Mouse (Mus musculus): ENCODE data around the gene Plekhh1. TPM values are rescaled to one million over a fixed set of nuclear protein-coding genes. Genes with fewer than 3 reads are reported as not detected.

The Plekhh1 gene
- polyA plus RNA-seq (2015; fragmentation: Nextera tagmentation; extraction: Ambion mirVana) = 2.1 and 2.5 TPM in 2 replicates

DNA sequence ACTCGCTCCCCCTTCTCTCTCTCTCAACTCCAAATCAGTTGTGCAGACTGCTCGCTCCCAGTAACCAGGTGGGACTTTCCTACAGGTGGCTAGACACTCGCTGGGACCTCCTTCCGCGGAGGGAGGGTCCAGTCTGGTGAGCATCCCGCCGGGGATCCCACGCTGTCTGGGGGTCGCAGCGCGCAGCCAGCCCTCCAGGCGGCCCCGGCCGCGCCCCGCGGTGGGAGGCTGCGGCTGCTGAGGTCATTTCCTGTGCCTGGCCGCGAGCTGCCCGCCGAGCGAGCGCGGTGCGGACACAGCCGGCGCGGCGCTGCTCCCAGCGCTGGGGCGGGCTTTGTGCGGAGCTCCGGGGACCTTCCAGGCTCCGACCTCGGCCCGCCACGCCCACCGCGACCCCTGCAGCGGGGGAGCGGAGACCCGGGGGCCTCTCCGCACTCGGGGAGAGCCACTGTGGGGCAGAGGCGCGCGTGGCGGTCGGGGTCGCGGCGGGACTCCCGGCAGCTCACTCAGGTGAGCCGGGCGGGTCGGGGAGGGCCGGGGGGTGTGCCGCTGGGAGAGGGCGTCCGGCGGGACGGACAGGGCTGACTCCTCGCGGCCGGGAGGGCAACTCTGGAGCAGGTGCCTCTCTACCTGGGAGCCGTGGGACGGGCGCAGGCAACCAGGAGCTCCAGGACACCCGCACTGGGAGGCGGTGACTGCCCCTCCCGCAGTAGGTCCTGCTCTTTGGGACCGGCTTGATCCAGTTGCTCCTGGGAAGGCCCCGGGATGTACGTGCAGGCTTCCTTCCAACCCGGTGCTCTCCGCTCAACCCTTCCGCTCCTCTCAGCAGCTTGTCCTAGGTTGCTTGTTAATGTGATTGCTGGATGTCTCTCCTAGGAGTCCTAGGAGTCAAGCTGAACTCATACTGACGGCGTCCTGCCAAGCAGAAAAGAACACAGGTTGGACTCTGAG is at the start of gene Plekhh1:
Gene Plekhh1, plus strand, starts transcription at position 253 of the 951 bp plus-strand sequence.
- peak within 1 kb of the TSS; percentile 85 for H3K9ac ChIP-seq
- H3K4me3 ChIP-seq = peak within 1 kb of the TSS; percentile 80
- H3K4me1 ChIP-seq (replicated peaks) = peaks cover 12% of the 10 kb centered on the region
- H3K9me3 ChIP-seq = no peaks in the 10 kb centered on the region
- H3K4me2 ChIP-seq = peak within 1 kb of the TSS; percentile 95
- ATAC-seq (ENCODE audit: low FRiP score) = peak; percentile 85
- 1% methylated on average over 76 of the region's 80 CpGs for WGBS
- no peaks in the 10 kb centered on the region for H3K36me3 ChIP-seq
- H3K27ac ChIP-seq = peak within 1 kb of the TSS; percentile 71; the same call in 1 of the 2 replicates
- H3K27me3 ChIP-seq = no peaks in the 10 kb centered on the region

DNA sequence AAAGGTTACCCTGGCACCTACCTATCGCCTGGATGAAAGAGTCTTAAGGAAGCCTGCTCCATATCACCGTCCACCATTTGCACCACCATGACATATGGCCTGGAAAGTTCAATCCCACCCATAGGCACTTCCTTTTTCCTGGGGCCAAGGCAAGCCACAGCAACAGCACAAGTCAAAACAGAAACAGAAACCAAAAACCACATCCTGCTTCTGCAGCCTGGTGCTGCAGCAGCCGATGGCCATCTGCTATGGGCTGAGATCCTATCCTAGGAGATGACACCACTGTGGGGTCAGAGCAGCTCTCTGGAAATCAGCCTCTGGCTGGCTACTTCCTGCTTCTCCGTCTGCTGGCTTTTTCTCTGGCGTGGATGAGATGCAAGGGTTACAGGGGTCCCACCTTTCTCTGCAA is 48.3 kb upstream of the Plekhh1 start:
- peaks cover 13% of the 10 kb centered on the region for H3K4me1 ChIP-seq (replicated peaks)
- 0 out of 2 replicates have a peak, but pooled peaks cover 10% of the 10 kb centered on the region for H3K9me3 ChIP-seq
- no peak overlapping the region for H3K4me2 ChIP-seq

DNA sequence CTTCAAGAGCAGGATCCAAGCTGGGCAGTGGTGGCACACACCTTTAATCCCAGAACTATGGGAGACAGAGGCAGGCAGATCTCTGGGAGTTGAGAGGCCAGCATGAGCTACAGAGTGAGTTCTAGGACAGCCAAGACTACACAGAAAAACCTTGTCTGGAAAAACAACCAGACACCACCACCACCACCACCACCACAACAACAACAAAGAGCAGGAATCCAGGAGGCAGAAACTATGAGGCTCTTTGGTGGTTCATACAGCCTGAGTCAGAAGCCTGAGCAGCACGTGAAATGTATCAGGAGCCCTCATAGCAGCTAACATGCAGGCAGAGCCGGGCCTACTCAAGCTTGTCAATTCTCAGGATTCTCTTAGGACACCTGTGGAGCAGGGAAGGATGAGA is 47.8 kb upstream of the Plekhh1 start:
- WGBS = 89% methylated on average over 2 of the region's 2 CpGs
- Histone ChIP-seq H3K4me2 (no peak overlapping the region), H3K36me3 (peaks cover 24% of the 10 kb centered on the region), H3K9me3 (0 out of 2 replicates have a peak, but pooled peaks cover 10% of the 10 kb centered on the region), H3K9ac (no peak overlapping the region), H3K4me3 (no peak overlapping the region), H3K27me3 (no peaks in the 10 kb centered on the region), H3K27ac (no peak overlapping the region), H3K4me1 (replicated peaks) (peaks cover 13% of the 10 kb centered on the region)
- no peak for ATAC-seq (ENCODE audit: low FRiP score)

More for the DNA sequence above, 48.3 kb upstream of the Plekhh1 start:
- Histone ChIP-seq H3K9ac (no peak overlapping the region), H3K4me3 (no peak overlapping the region), H3K27me3 (no peaks in the 10 kb centered on the region), H3K36me3 (peaks cover 24% of the 10 kb centered on the region), H3K27ac (no peak overlapping the region)
- ATAC-seq (ENCODE audit: low FRiP score) = no peak
- 84% methylated on average over 5 of the region's 5 CpGs for WGBS

DNA sequence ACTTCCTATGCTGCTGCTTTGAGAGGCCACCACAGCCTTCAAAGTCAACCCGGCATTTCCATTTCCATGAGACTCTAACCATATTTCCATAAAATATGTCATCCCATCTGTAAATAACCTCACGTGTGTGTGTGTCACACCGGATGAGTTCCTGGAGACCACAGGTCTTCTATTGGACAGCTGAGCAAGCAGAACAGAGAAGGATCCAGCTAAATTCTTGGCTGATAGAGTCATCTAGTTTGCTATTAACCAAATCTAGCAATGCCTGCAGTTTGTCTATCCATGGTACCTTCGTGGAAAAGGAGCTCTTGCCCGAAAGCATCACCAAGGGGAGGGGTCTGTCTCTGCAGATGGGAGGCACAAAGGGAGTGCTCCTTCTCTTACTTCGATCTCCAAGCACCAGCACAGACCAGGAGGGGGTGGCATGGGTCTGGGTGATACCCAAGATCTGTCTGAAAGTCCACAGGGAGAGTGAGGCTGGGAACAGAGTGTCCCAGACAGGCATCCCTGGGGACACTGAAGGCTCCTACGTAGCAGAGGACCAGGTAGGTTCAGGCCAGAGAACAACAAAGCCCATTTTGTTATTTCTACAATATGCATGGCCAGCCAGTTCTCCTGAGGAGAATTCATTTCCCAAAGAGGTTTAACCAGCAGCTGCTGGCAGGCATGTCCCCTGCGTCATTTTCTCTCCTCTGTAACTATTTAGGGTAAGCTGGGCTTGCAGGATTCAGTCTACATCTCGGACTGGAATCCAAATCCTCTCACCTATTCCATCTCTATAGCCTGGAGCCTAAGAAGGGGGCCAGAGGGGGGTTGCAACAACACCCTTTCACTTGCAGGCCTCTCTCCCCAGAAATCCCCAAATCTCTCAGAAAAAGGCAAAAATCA is 46.8 kb upstream of the Plekhh1 start:
- Histone ChIP-seq H3K27me3 (no peaks in the 10 kb centered on the region), H3K27ac (no peak overlapping the region), H3K9ac (no peak overlapping the region), H3K4me3 (no peak overlapping the region), H3K4me1 (replicated peaks) (peaks cover 14% of the 10 kb centered on the region), H3K36me3 (peaks cover 15% of the 10 kb centered on the region), H3K9me3 (0 out of 2 replicates have a peak, but pooled peaks cover 10% of the 10 kb centered on the region), H3K4me2 (no peak overlapping the region)
- ATAC-seq (ENCODE audit: low FRiP score) = no peak
- WGBS = 72% methylated on average over 9 of the region's 9 CpGs

DNA sequence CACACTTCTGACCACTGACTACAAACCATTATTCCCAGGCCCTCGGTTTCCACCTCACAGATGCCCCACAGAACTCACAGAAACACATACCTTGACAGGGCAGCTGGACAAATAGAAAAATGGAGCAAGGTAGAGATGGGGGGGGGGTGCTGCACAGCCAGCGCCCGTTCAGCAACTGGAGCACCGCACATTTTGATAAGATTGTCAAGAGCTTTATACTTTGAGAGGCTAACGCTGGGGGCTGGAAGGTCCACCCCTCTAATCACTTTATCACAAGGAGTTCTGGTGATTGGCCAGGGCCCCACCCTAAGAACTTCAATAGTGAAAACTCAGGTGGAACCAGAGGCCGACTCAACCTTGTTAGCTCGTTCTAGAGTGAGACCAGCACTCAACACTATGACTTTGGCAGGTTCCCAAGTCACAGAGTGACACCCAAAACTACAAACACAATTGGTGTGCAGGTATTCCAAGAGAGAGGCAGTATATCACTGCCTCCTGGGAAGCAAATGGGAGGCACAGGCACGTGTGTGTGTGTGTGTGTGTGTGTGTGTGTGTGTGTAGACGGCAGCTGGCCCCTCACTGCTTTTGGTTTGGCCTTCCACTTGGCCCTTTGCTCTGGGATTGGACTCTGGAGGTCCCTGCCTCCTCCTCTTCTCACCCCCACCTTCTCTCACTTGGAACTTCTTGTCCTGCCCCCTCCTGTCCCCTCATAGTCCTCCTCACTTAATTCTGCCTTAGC is 45.5 kb upstream of the Plekhh1 start:
- H3K27ac ChIP-seq = peak overlapping the region; percentile 40; the same call in 1 of the 2 replicates

DNA sequence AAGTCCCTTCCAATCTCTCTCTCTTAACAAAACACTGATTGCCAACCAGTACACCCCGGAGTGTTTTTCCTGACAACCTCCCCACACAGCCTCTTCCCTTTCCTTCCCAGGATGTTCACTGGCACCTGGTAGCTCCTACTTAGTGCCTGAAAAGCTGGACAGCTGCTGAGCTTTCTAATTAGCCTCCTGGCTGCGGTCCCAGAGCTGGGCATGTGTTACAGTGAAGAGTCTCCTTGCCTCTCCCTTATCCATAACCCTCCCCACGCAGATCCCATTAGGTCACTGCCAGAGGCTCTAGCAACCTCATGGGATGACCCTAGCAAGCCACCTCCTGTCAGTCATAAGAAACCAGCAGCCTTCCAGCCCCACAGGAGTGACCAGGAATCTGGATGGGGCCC is 44.9 kb upstream of the Plekhh1 start:
- H3K4me3 ChIP-seq = no peak overlapping the region
- H3K9me3 ChIP-seq = 0 out of 2 replicates have a peak, but pooled peaks cover 7% of the 10 kb centered on the region
- no peaks in the 10 kb centered on the region for H3K27me3 ChIP-seq
- peaks cover 10% of the 10 kb centered on the region for H3K36me3 ChIP-seq
- peak overlapping the region; percentile 40; the same call in 1 of the 2 replicates for H3K27ac ChIP-seq
- 57% methylated on average over 3 of the region's 3 CpGs for WGBS
- no peak overlapping the region for H3K9ac ChIP-seq
- H3K4me2 ChIP-seq = no peak overlapping the region
- peak; percentile 61 for ATAC-seq (ENCODE audit: low FRiP score)
- peaks cover 25% of the 10 kb centered on the region for H3K4me1 ChIP-seq (replicated peaks)

More for the DNA sequence above, 45.5 kb upstream of the Plekhh1 start:
- ATAC-seq (ENCODE audit: low FRiP score) = 0 out of 2 replicates have a peak, but pooled peaks have one; percentile 14
- Histone ChIP-seq H3K9me3 (0 out of 2 replicates have a peak, but pooled peaks cover 10% of the 10 kb centered on the region), H3K27me3 (no peaks in the 10 kb centered on the region), H3K9ac (no peak overlapping the region), H3K4me1 (replicated peaks) (peaks cover 25% of the 10 kb centered on the region), H3K36me3 (peaks cover 10% of the 10 kb centered on the region), H3K4me2 (no peak overlapping the region), H3K4me3 (no peak overlapping the region)
- WGBS = 80% methylated on average over 9 of the region's 9 CpGs

DNA sequence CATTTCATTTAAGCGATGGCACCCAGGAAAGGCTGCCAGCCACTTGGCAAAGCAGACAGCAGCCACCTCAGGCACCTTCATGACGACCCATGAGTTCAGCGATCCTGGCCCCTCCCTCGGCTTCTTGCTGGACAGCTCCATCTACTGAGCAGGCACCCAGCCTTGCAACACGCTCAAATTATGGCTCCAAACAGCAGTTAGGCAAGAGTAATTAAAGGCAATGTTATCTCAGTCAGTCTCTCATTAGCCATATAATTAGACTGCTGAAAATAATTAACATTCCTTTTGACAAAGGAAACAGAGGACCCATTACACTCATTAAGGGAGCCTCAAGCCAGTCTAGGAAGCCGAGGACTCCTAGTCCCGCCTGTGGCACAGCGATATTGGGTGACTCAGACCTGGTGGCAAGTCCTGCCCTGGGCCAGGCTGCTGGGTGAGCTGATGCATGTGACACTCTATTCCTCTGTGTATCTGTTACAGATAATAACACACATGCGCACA is 41.3 kb upstream of the Plekhh1 start:
- H3K36me3 ChIP-seq = no peaks in the 10 kb centered on the region
- WGBS = 46% methylated on average over 9 of the region's 9 CpGs
- H3K27ac ChIP-seq = peak overlapping the region; percentile 70
- H3K27me3 ChIP-seq = no peaks in the 10 kb centered on the region
- no peaks in the 10 kb centered on the region for H3K9me3 ChIP-seq
- no peak overlapping the region for H3K4me2 ChIP-seq
- peaks cover 25% of the 10 kb centered on the region for H3K4me1 ChIP-seq (replicated peaks)
- no peak overlapping the region for H3K9ac ChIP-seq
- H3K4me3 ChIP-seq = no peak overlapping the region
- peak; percentile 68 for ATAC-seq (ENCODE audit: low FRiP score)

DNA sequence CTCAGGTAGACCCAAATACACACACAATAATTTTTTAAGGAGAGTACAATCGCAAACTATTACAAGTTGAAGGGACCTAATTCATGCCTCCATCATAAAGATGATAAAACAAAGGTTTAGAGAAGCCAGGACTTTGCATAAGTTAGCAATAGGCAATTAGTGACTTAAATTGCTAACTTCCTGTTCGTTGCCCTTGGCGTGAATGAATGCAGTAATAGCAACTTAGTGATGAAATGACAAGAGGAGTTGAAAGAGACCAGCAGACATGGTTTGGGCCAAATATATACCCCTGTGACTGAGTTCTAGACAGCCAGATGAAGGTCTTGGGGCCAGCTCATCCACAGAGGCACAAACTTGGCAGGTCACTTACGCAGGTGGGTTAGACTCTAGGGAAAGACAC is 32.7 kb upstream of the Plekhh1 start:
- no peak overlapping the region for H3K4me2 ChIP-seq
- H3K4me3 ChIP-seq = no peak overlapping the region
- no peak for ATAC-seq (ENCODE audit: low FRiP score)
- no peaks in the 10 kb centered on the region for H3K27me3 ChIP-seq
- H3K27ac ChIP-seq = no peak overlapping the region
- WGBS = 75% methylated on average over 4 of the region's 4 CpGs
- H3K4me1 ChIP-seq (replicated peaks) = no peaks in the 10 kb centered on the region
- H3K9me3 ChIP-seq = no peaks in the 10 kb centered on the region
- no peak overlapping the region for H3K9ac ChIP-seq
- H3K36me3 ChIP-seq = peaks cover 3% of the 10 kb centered on the region

DNA sequence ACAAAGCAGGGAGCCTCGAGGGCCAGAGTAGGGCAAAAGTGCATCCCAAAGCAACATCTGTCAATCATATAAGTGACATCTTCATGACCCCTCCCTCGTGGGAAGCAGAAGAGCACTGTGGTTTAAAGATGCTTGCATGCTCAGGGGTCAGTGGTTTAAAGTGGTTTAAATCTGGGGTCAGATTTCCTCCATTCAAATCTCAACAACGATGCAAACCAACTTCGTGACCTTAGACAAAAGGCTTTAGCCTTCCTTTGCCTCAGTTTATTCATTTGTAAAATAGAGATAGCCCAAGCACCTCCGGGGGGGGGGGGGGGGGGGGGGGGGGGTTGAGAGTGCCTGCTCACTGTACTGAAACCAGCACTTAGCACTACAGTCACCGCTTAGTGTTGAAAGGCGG is 32.3 kb upstream of the Plekhh1 start:
- Histone ChIP-seq H3K9me3 (no peaks in the 10 kb centered on the region), H3K4me1 (replicated peaks) (no peaks in the 10 kb centered on the region), H3K4me2 (no peak overlapping the region), H3K4me3 (no peak overlapping the region), H3K9ac (no peak overlapping the region), H3K36me3 (peaks cover 3% of the 10 kb centered on the region), H3K27me3 (no peaks in the 10 kb centered on the region), H3K27ac (no peak overlapping the region)
- ATAC-seq (ENCODE audit: low FRiP score) = no peak
- 10% methylated on average over 6 of the region's 7 CpGs for WGBS

DNA sequence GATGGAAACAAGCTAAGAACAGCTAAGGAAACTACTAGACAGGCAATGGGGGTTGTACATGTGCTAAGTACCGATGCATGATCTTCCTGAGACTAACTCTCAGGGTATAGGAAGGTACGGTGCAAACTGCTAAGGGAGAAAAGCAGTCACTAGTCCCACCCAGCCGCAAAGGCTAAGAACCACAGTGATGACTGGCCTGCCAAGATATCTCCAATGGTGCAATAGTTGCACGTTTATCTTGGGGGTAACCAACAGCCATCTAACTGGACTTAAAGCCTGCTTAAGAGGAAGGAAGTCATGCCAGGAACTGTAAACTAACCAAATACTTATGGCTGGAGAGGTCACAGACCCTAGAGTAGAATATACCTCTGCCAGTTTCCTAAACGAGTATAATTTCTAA is 26.6 kb upstream of the Plekhh1 start:
- Histone ChIP-seq H3K27ac (no peak overlapping the region), H3K36me3 (peaks cover 3% of the 10 kb centered on the region), H3K27me3 (no peaks in the 10 kb centered on the region), H3K4me3 (no peak overlapping the region), H3K4me1 (replicated peaks) (peaks cover 22% of the 10 kb centered on the region), H3K4me2 (no peak overlapping the region), H3K9me3 (no peaks in the 10 kb centered on the region), H3K9ac (no peak overlapping the region)
- WGBS = 94% methylated on average over 5 of the region's 5 CpGs
- no peak for ATAC-seq (ENCODE audit: low FRiP score)

DNA sequence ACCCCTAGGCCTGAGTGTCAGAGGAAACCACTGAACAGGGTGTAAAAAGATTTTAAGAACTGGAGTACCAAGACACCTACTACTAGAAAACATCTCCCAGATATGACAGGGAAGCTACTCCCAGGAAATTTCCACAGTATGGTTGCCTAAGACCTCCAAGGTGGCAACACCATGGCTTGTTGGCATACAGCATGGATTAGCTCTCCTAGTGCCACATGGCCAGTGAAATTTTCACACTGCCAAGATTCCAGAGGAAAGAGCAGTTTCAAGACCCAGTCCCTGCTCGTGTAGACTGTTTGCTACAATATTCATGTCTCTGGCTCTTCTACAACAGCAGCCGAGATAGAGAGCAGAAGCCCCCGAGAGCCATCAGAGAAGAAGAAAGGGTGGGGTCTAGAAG is 26.0 kb upstream of the Plekhh1 start:
- no peak overlapping the region for H3K9ac ChIP-seq
- H3K36me3 ChIP-seq = peaks cover 3% of the 10 kb centered on the region
- H3K4me2 ChIP-seq = no peak overlapping the region
- ATAC-seq (ENCODE audit: low FRiP score) = no peak
- no peaks in the 10 kb centered on the region for H3K9me3 ChIP-seq
- WGBS = 90% methylated on average over 3 of the region's 3 CpGs
- H3K4me1 ChIP-seq (replicated peaks) = peaks cover 28% of the 10 kb centered on the region
- H3K4me3 ChIP-seq = no peak overlapping the region
- no peaks in the 10 kb centered on the region for H3K27me3 ChIP-seq
- no peak overlapping the region for H3K27ac ChIP-seq
